9 mouse cellular contexts compared by ENCODE assay signal in the genomic region with DNA sequence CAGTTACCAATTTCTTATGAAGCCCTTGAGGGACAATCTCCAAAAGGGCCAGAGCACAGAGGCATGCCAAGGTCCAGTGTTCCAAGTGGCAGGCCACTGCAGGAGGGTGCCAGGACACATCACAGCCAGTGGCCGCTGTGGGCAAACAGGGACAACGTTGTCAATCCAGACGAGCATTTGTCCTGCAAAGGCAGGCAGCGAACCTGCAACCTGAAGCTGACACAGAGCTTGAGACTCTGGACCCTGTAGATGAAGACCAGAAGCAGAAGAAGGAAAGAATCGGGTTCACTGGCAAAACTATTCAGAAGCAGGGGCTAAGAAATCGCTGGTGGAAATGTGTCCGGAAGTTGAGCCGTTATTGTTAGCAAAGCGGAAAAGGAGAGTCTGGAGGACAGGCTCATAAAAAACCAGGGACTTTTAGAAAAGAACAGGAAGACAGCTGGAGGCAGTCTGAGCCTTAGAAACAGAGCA.
DNase-seq lines count a peak whose midpoint lies in the region; ATAC-seq and TF ChIP-seq lines count a peak whose summit lies in the region.
"Had no signal": no experiment of that assay in that cellular context is flagged by ENCODE, and none has a peak within 500 bp of the region (broad histone marks: within the 10 kb centered on the region; RNA-seq: fewer than 3 reads in every experiment).

No protein-coding gene starts in this region.

- no peak for ATAC-seq in heart, embryonic 13.5 days (ENCODE audit: extremely low read depth, insufficient number of reproducible peaks, low FRiP score, low TSS enrichment)
- ATAC-seq in forebrain, postnatal 0 days = no peak

- peak overlapping the region; percentile 64 for H3K27ac ChIP-seq in heart, embryonic 13.5 days (replicated peaks)
- peak overlapping the region; percentile 17; the same call in 1 of the 2 replicates for H3K27ac ChIP-seq in small intestine, adult 2 months (ENCODE audit: insufficient read depth, low read depth, low read length)
- H3K27ac ChIP-seq in forebrain, postnatal 0 days (ENCODE audit: low read depth, low read length) = no peak overlapping the region

- no peak for TF ChIP-seq POLR2A in small intestine, adult 2 months (IDR thresholded peaks at IDR 0.05; ENCODE audit: low read depth, low read length)

- peak overlapping the region; percentile 12; the same call in 1 of the 2 replicates for H3K9ac ChIP-seq in heart, embryonic 13.5 days
- H3K9ac ChIP-seq in forebrain, postnatal 0 days = no peak overlapping the region

- no peak for TF ChIP-seq CTCF in small intestine, adult 2 months (IDR thresholded peaks at IDR 0.05; ENCODE audit: extremely low read depth, insufficient read length, insufficient replicate concordance, low read depth, low read length)
- TF ChIP-seq CTCF in forebrain, postnatal 0 days (IDR thresholded peaks at IDR 0.05; ENCODE audit: low read depth) = no peak

- H3K4me3 ChIP-seq in heart, embryonic 13.5 days = no peak overlapping the region
- H3K4me3 ChIP-seq in small intestine, adult 2 months (ENCODE audit: low read depth, low read length) = no peak overlapping the region
- H3K4me3 ChIP-seq in forebrain, postnatal 0 days (ENCODE audit: low read depth, low read length) = no peak overlapping the region

- WGBS in heart, embryonic 13.5 days = 49% methylated on average over 9 of the region's 9 CpGs
- WGBS in small intestine, adult 2 months = 55% methylated on average over 9 of the region's 9 CpGs
- 67% methylated on average over 9 of the region's 9 CpGs for WGBS in forebrain, postnatal 0 days

- DNase-seq in gastrocnemius, postnatal 25 days = peak; percentile 11
- DNase-seq in gastrocnemius, postnatal 36 days = no peak
- DNase-seq in kidney, postnatal 36 days = peak; percentile 62 to 71
- DNase-seq in layer of hippocampus, postnatal 36 days = no peak
- DNase-seq in forebrain, postnatal 0 days = no peak
- no peak for DNase-seq in cerebellum, adult 11 months
- DNase-seq: cerebellum, adult 9-11 months had no signal

- H3K9me3 ChIP-seq in heart, embryonic 13.5 days = no peaks in the 10 kb centered on the region
- H3K9me3 ChIP-seq in forebrain, postnatal 0 days (ENCODE audit: low read length) = no peaks in the 10 kb centered on the region

- H3K4me1 ChIP-seq in heart, embryonic 13.5 days = peaks cover 28% of the 10 kb centered on the region
- H3K4me1 ChIP-seq in small intestine, adult 2 months (ENCODE audit: control insufficient read depth, insufficient read depth, insufficient read length, low read length) = peaks cover 11% of the 10 kb centered on the region
- no peaks in the 10 kb centered on the region for H3K4me1 ChIP-seq in forebrain, postnatal 0 days (ENCODE audit: insufficient read depth)

- no peaks in the 10 kb centered on the region for H3K36me3 ChIP-seq in heart, embryonic 13.5 days
- no peaks in the 10 kb centered on the region for H3K36me3 ChIP-seq in small intestine, adult 2 months (ENCODE audit: control insufficient read depth, insufficient read depth, low read length)
- no peaks in the 10 kb centered on the region for H3K36me3 ChIP-seq in forebrain, postnatal 0 days (ENCODE audit: insufficient read depth)

- H3K27me3 ChIP-seq in heart, embryonic 13.5 days (replicated peaks) = no peaks in the 10 kb centered on the region
- H3K27me3 ChIP-seq in small intestine, adult 2 months (ENCODE audit: control insufficient read depth, insufficient read depth, low read length) = no peaks in the 10 kb centered on the region
- no peaks in the 10 kb centered on the region for H3K27me3 ChIP-seq in forebrain, postnatal 0 days (ENCODE audit: insufficient read depth, low read length)

- H3K4me2 ChIP-seq in heart, embryonic 13.5 days = peak overlapping the region; percentile 24
- H3K4me2 ChIP-seq in forebrain, postnatal 0 days (ENCODE audit: low read depth) = no peak overlapping the region

- intact Hi-C loops in gastrocnemius, postnatal 36 days (cut with DNase I) = no loop called here

Comparison
In these comparisons a context has a peak if more than half of its experiments do, and no peak if none do; other contexts are left out.
1. DNase-seq: peak in gastrocnemius, postnatal 25 days (single experiment) and kidney, postnatal 36 days (2 of 2); none in gastrocnemius, postnatal 36 days (0 of 2), layer of hippocampus, postnatal 36 days (0 of 2), forebrain, postnatal 0 days (single experiment) and cerebellum, adult 11 months (single experiment).